Mouse (Mus musculus): ENCODE measurements around the gene Cd93. TPM values are rescaled to one million over a fixed set of nuclear protein-coding genes. Genes with fewer than 3 reads are reported as not detected.

Cd93 gene
- total RNA-seq (2015): 48.5 and 49.1 TPM in 2 replicates
- total RNA-seq (2017): 61.8 and 65.4 TPM in 2 replicates

- peak; percentile 62 for ATAC-seq (ENCODE audit: poor library complexity, severe bottlenecking)
These were observed at the start of gene Cd93 for GRCm38 (mm10) chr2:148443249-148443958. Gene Cd93 (minus strand): TSS chr2:148443563.

- ATAC-seq (ENCODE audit: poor library complexity, severe bottlenecking): peak; percentile 73
These were observed 48.7 kb upstream of the Cd93 start for GRCm38 (mm10) chr2:148492108-148492507.

- ATAC-seq (ENCODE audit: poor library complexity, severe bottlenecking): no peak
These were observed 46.8 kb upstream of the Cd93 start for GRCm38 (mm10) chr2:148490150-148490549.

GRCm38 (mm10) chr2:148488885-148489284 lies 45.5 kb upstream of the Cd93 start:
- ATAC-seq (ENCODE audit: poor library complexity, severe bottlenecking): peak; percentile 54

GRCm38 (mm10) chr2:148485576-148485975 lies 42.2 kb upstream of the Cd93 start:
- ATAC-seq (ENCODE audit: poor library complexity, severe bottlenecking): no peak

- ATAC-seq (ENCODE audit: poor library complexity, severe bottlenecking): no peak
These were observed 37.0 kb upstream of the Cd93 start for GRCm38 (mm10) chr2:148480376-148480775.

GRCm38 (mm10) chr2:148478141-148478701 lies 34.9 kb upstream of the Cd93 start:
- no peak for ATAC-seq (ENCODE audit: poor library complexity, severe bottlenecking)

- no peak for ATAC-seq (ENCODE audit: poor library complexity, severe bottlenecking)
These were observed 34.0 kb upstream of the Cd93 start for GRCm38 (mm10) chr2:148477346-148477745.

GRCm38 (mm10) chr2:148476576-148476975 lies 33.2 kb upstream of the Cd93 start:
- no peak for ATAC-seq (ENCODE audit: poor library complexity, severe bottlenecking)

- ATAC-seq (ENCODE audit: poor library complexity, severe bottlenecking): no peak
These were observed 32.6 kb upstream of the Cd93 start for GRCm38 (mm10) chr2:148475879-148476495.

GRCm38 (mm10) chr2:148469341-148470238 lies 26.2 kb upstream of the Cd93 start:
- ATAC-seq (ENCODE audit: poor library complexity, severe bottlenecking): no peak

GRCm38 (mm10) chr2:148467921-148468440 lies 24.6 kb upstream of the Cd93 start:
- no peak for ATAC-seq (ENCODE audit: poor library complexity, severe bottlenecking)

- ATAC-seq (ENCODE audit: poor library complexity, severe bottlenecking): 0 out of 2 replicates have a peak, but pooled peaks have one; percentile 13
These were observed 12.0 kb upstream of the Cd93 start for GRCm38 (mm10) chr2:148455341-148455740.

- ATAC-seq (ENCODE audit: poor library complexity, severe bottlenecking): peak; percentile 76
These were observed 10.7 kb upstream of the Cd93 start for GRCm38 (mm10) chr2:148454014-148454542.

- no peak for ATAC-seq (ENCODE audit: poor library complexity, severe bottlenecking)
These were observed 9.7 kb upstream of the Cd93 start for GRCm38 (mm10) chr2:148453061-148453460.

GRCm38 (mm10) chr2:148451498-148451897 lies 8.1 kb upstream of the Cd93 start:
- no peak for ATAC-seq (ENCODE audit: poor library complexity, severe bottlenecking)

- ATAC-seq (ENCODE audit: poor library complexity, severe bottlenecking): no peak
These were observed 7.3 kb upstream of the Cd93 start for GRCm38 (mm10) chr2:148450616-148451015.

GRCm38 (mm10) chr2:148449659-148450058 lies 6.3 kb upstream of the Cd93 start:
- no peak for ATAC-seq (ENCODE audit: poor library complexity, severe bottlenecking)

GRCm38 (mm10) chr2:148446446-148446845 lies 3.1 kb upstream of the Cd93 start:
- ATAC-seq (ENCODE audit: poor library complexity, severe bottlenecking): no peak

- no peak for ATAC-seq (ENCODE audit: poor library complexity, severe bottlenecking)
These were observed 2.3 kb upstream of the Cd93 start for GRCm38 (mm10) chr2:148445616-148446015.
